Mouse (Mus musculus): ENCODE results near the gene Car3. TPM values are rescaled to one million over a fixed set of nuclear protein-coding genes. Genes with fewer than 3 reads are reported as not detected.

The Car3 gene
- total and polyA plus RNA-seq, 2 experiments from 2014 or later, result 2.7 to 13.2 TPM

- Histone ChIP-seq H3K9ac (replicated peaks; ENCODE audit: low read depth, low read length) (no peak overlapping the region), H3K36me3 (replicated peaks; ENCODE audit: control insufficient read depth, insufficient read depth, low read length) (no peaks in the 10 kb centered on the region), H3K27ac (ENCODE audit: low read depth) (no peak overlapping the region), H3K27me3 (ENCODE audit: control insufficient read depth, insufficient read depth, low read length) (0 out of 2 replicates have a peak, but pooled peaks cover 2% of the 10 kb centered on the region), H3K4me1 (ENCODE audit: control insufficient read depth, insufficient read depth) (peaks cover 1% of the 10 kb centered on the region; the same call in 1 of the 2 replicates), H3K4me2 (ENCODE audit: low read depth, low read length) (no peak overlapping the region), H3K4me3 (ENCODE audit: low read depth, low read length) (no peak overlapping the region), H3K9me3 (replicated peaks; ENCODE audit: control insufficient read depth, low read length) (no peaks in the 10 kb centered on the region)
- DNase-seq (ENCODE audit: low spot score) (no peak), ATAC-seq (ENCODE audit: insufficient read depth, low read depth) (no peak)
- TF ChIP-seq EP300 (IDR thresholded peaks at IDR 0.05; ENCODE audit: low read depth), result no peak
- TF ChIP-seq CTCF (IDR thresholded peaks at IDR 0.05; ENCODE audit: low read depth), result no peak
These were observed 18.7 kb downstream of the Car3 start for GRCm38 (mm10) chr3:14882005-14882404.

DNA sequence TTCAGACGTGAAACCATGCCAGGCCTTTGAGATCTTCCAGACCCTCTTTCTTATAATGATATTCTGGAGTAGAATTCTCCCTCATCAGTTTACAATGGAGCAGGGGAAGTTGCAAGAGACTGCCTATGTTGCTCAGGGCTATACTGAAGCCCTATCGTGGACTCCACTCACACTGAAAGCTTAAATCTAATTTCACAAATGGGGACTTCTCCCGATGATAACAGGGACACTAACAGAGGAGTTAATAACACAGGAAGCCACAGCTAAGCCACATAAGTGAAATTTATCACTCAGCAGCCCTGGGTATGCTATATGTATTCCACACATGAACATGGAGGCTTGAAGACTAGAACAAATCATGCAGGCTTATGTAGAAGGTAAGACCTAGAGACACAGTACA is 19.4 kb downstream of the Car3 start:
- no peaks in the 10 kb centered on the region for H3K4me1 ChIP-seq (ENCODE audit: control insufficient read depth, insufficient read depth)

DNA sequence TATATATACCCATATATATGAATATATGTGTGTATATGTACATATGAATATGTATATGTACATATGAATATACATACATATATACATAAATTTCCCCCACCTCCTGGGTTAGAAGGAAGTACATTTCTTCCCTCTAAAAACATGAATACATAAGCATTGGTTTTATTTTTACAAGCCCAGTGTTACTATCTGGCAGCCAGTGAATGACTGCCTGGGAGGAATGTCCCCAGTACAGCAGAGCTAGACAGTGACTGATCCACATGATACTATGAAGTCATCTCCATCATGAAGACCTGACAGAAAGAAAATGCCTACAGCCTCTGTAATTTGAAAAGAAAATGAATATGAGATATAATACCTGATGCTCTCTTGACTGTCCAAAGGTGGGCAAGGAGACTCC is 21.5 kb downstream of the Car3 start:
- TF ChIP-seq CTCF (IDR thresholded peaks at IDR 0.05; ENCODE audit: low read depth), result no peak
- TF ChIP-seq EP300 (IDR thresholded peaks at IDR 0.05; ENCODE audit: low read depth), result no peak
- H3K36me3 ChIP-seq (replicated peaks; ENCODE audit: control insufficient read depth, insufficient read depth, low read length), result no peaks in the 10 kb centered on the region
- no peaks in the 10 kb centered on the region for H3K9me3 ChIP-seq (replicated peaks; ENCODE audit: control insufficient read depth, low read length)
- no peak overlapping the region for H3K9ac ChIP-seq (replicated peaks; ENCODE audit: low read depth, low read length)
- H3K4me3 ChIP-seq (ENCODE audit: low read depth, low read length), result no peak overlapping the region
- ATAC-seq (ENCODE audit: insufficient read depth, low read depth) (no peak), DNase-seq (ENCODE audit: low spot score) (no peak)
- no peak overlapping the region for H3K4me2 ChIP-seq (ENCODE audit: low read depth, low read length)
- no peaks in the 10 kb centered on the region for H3K4me1 ChIP-seq (ENCODE audit: control insufficient read depth, insufficient read depth)
- 0 out of 2 replicates have a peak, but pooled peaks cover 5% of the 10 kb centered on the region for H3K27me3 ChIP-seq (ENCODE audit: control insufficient read depth, insufficient read depth, low read length)
- no peak overlapping the region for H3K27ac ChIP-seq (ENCODE audit: low read depth)

More for the DNA sequence above, 19.4 kb downstream of the Car3 start:
- Histone ChIP-seq H3K36me3 (replicated peaks; ENCODE audit: control insufficient read depth, insufficient read depth, low read length) (no peaks in the 10 kb centered on the region), H3K27me3 (ENCODE audit: control insufficient read depth, insufficient read depth, low read length) (0 out of 2 replicates have a peak, but pooled peaks cover 5% of the 10 kb centered on the region), H3K4me2 (ENCODE audit: low read depth, low read length) (no peak overlapping the region), H3K27ac (ENCODE audit: low read depth) (no peak overlapping the region), H3K4me3 (ENCODE audit: low read depth, low read length) (no peak overlapping the region), H3K9ac (replicated peaks; ENCODE audit: low read depth, low read length) (no peak overlapping the region), H3K9me3 (replicated peaks; ENCODE audit: control insufficient read depth, low read length) (no peaks in the 10 kb centered on the region)
- TF ChIP-seq CTCF (IDR thresholded peaks at IDR 0.05; ENCODE audit: low read depth) (no peak), EP300 (IDR thresholded peaks at IDR 0.05; ENCODE audit: low read depth) (no peak)
- WGBS, result 57% methylated on average over 3 of the region's 3 CpGs
- DNase-seq (ENCODE audit: low spot score) (no peak), ATAC-seq (ENCODE audit: insufficient read depth, low read depth) (no peak)

DNA sequence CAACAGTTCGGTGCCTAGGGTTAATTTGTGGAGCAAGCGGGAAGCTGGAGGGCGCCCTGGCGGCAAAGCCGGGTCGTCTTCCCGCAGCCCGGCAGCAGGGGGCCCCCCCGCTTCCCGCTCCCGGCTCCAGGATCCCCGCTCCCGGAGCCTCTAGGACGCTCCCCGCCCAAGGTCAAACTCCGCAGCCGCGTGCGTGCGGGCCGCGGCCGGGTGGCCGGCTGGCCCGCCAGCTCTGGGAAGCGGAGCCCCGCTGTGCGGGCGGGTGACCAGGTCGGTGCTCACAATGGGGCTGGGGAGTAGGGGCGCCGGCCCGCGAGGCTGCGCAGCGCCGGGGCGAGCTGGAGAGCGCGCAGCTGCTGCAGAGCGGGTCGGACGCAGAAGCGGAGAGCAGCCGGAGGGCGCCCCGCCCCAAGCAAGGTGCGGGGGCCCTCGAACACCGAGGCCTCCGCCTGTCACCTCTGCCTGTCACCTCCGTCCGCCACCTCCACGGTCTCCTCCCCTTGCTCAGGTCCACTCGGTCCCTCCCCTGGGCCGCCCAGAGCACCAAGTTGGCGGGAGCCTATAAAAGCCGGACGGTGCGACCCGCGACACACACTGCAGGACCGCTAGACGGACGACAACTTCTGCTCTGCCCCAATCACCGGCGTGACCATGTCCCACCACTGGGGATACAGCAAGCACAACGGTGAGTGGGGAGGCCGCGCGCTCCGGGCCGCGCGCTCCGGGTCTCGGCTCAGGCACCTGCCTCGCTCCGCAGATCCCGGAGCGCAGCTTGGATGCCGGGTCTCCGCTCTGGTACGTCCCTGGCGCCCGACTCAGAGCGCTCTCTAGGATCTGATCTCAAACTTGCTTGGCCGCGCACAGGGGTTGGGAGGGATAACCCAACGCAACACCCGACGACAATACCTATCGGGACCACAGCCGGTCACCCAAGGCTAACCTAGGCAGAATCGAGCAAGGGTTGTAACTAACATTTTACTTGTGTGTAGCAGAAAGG is 23.1 kb downstream of the Car3 start, which contains the start of gene Car2:
TSS of gene Car2 (plus strand) at position 172 of the 997 bp plus-strand sequence.
- Histone ChIP-seq H3K4me1 (ENCODE audit: control insufficient read depth, insufficient read depth) (no peaks in the 10 kb centered on the region), H3K27me3 (ENCODE audit: control insufficient read depth, insufficient read depth, low read length) (0 out of 2 replicates have a peak, but pooled peaks cover 5% of the 10 kb centered on the region), H3K4me3 (ENCODE audit: low read depth, low read length) (peak within 1 kb of the TSS; percentile 76), H3K36me3 (replicated peaks; ENCODE audit: control insufficient read depth, insufficient read depth, low read length) (no peaks in the 10 kb centered on the region), H3K4me2 (ENCODE audit: low read depth, low read length) (peak within 1 kb of the TSS; percentile 87), H3K27ac (ENCODE audit: low read depth) (peak within 1 kb of the TSS; percentile 52), H3K9me3 (replicated peaks; ENCODE audit: control insufficient read depth, low read length) (no peaks in the 10 kb centered on the region), H3K9ac (replicated peaks; ENCODE audit: low read depth, low read length) (peak within 1 kb of the TSS; percentile 67)
- TF ChIP-seq EP300 (IDR thresholded peaks at IDR 0.05; ENCODE audit: low read depth), result no peak
- peak; percentile 42 for TF ChIP-seq CTCF (IDR thresholded peaks at IDR 0.05; ENCODE audit: low read depth)
- WGBS, result 1% methylated on average over 79 of the region's 95 CpGs
- DNase-seq (ENCODE audit: low spot score) (peak; percentile 45), ATAC-seq (ENCODE audit: insufficient read depth, low read depth) (peak; percentile 82)

GRCm38 (mm10) chr3:14887134-14887666 is 23.9 kb downstream of the Car3 start:
- Histone ChIP-seq H3K27ac (ENCODE audit: low read depth) (no peak overlapping the region), H3K9me3 (replicated peaks; ENCODE audit: control insufficient read depth, low read length) (no peaks in the 10 kb centered on the region), H3K36me3 (replicated peaks; ENCODE audit: control insufficient read depth, insufficient read depth, low read length) (no peaks in the 10 kb centered on the region), H3K4me3 (ENCODE audit: low read depth, low read length) (peak overlapping the region; percentile 76), H3K4me2 (ENCODE audit: low read depth, low read length) (peak overlapping the region; percentile 87), H3K9ac (replicated peaks; ENCODE audit: low read depth, low read length) (peak overlapping the region; percentile 67; the same call in 1 of the 2 replicates), H3K27me3 (ENCODE audit: control insufficient read depth, insufficient read depth, low read length) (0 out of 2 replicates have a peak, but pooled peaks cover 5% of the 10 kb centered on the region), H3K4me1 (ENCODE audit: control insufficient read depth, insufficient read depth) (no peaks in the 10 kb centered on the region)
- WGBS, result 43% methylated on average over 11 of the region's 11 CpGs
- ATAC-seq (ENCODE audit: insufficient read depth, low read depth) (no peak), DNase-seq (ENCODE audit: low spot score) (no peak)
- TF ChIP-seq CTCF (IDR thresholded peaks at IDR 0.05; ENCODE audit: low read depth) (no peak), EP300 (IDR thresholded peaks at IDR 0.05; ENCODE audit: low read depth) (no peak)

All from heart, postnatal 0 days (tissue).